Mouse (Mus musculus): Measurements from ENCODE around the gene Dlg1. TPM values are rescaled to one million over a fixed set of nuclear protein-coding genes. Genes with fewer than 3 reads are reported as not detected.
A peak's percentile ranks its signal among the peaks of the same experiment; 100 is the strongest.

Gene Dlg1
- polyA plus RNA-seq (2015; fragmentation: Nextera tagmentation; extraction: Ambion mirVana): 30.8 and 32.1 TPM in 2 replicates

DNA sequence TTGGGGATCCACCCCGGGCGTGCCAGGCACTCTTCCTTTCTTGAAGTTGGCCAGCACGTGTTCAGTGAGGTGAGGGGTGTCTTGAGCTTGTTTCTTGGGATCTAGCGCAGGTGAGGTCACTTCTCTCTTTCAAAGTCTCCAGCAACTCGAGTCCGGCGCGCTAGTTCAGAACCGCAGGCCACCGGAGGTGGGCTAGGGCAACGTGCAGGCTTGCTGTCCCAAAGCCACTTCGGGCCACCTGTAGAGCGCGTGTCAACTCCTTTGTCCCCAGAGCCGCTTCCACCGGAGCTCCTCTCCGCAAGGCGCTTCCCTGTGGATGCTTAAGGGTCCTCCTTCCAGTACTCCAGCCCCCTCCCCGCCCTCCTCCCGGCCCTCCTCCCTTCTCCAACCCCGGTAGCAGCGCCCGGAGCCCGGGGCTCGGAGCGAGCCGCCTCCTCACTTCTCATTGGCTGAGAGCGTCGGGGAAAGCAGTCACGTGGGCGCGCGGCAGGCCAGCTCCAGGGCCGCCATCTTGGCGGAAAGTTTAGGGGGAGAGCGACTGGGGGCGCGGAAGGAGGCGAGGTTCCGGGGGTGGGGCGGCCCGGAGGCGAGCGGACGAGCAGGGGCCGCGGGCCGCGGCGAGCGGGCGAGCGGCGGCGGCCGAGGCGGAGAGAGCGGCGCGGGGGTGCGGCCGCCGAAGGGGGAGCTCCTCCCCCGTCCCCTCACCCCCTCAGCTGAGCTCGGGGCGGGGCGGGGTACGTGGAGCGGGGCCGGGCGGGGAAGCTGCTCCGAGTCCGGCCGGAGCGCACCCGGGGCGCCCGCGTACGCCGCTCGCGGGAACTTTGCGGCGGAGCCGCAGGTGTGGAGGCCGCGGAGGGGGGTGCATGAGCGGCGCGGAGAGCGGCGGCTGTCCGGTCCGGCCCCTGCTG is at the start of gene Dlg1:
Dlg1 (plus strand) TSS at position 65 of the 908 bp plus-strand sequence.
- Histone ChIP-seq H3K27ac (replicated peaks) (peak within 1 kb of the TSS; percentile 98), H3K9me3 (replicated peaks) (no peaks in the 10 kb centered on the region), H3K36me3 (no peaks in the 10 kb centered on the region; the same call in 1 of the 2 replicates), H3K9ac (peak within 1 kb of the TSS; percentile 97), H3K4me3 (replicated peaks) (peak within 1 kb of the TSS; percentile 95), H3K4me2 (replicated peaks) (peak within 1 kb of the TSS; percentile 88), H3K4me1 (peaks cover 21% of the 10 kb centered on the region), H3K27me3 (no peaks in the 10 kb centered on the region)
- WGBS: under 1% methylated on average over 86 of the region's 95 CpGs
- ATAC-seq (ENCODE audit: insufficient number of reproducible peaks, low FRiP score, low TSS enrichment, low read depth): peak; percentile 97

DNA sequence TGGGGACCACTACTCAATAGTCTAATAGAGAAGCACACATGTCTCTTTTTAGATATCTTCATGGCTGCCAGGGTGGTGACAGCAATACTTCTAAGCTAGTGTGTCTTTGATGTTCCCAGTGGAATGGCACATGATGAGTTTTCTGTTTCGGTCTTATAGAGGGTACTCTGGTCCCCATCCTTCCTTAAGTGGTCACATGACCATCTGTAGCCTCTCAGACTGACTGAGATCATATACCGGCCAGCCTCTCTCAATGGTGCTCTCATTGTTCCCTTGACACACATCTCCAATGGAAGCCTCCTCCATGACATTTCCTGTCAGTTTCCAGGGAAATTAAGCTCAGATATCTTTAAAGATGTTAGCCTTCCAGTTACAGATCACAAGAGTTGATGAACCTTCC is 46.9 kb upstream of the Dlg1 start:
- H3K4me1 ChIP-seq: peaks cover 32% of the 10 kb centered on the region
- H3K27me3 ChIP-seq: no peaks in the 10 kb centered on the region
- no peak for ATAC-seq (ENCODE audit: insufficient number of reproducible peaks, low FRiP score, low TSS enrichment, low read depth)
- no peak overlapping the region for H3K9ac ChIP-seq
- no peak overlapping the region for H3K4me2 ChIP-seq (replicated peaks)
- 75% methylated on average over 2 of the region's 2 CpGs for WGBS
- H3K4me3 ChIP-seq (replicated peaks): no peak overlapping the region
- H3K9me3 ChIP-seq (replicated peaks): no peaks in the 10 kb centered on the region
- no peak overlapping the region for H3K27ac ChIP-seq (replicated peaks)
- H3K36me3 ChIP-seq: no peaks in the 10 kb centered on the region

DNA sequence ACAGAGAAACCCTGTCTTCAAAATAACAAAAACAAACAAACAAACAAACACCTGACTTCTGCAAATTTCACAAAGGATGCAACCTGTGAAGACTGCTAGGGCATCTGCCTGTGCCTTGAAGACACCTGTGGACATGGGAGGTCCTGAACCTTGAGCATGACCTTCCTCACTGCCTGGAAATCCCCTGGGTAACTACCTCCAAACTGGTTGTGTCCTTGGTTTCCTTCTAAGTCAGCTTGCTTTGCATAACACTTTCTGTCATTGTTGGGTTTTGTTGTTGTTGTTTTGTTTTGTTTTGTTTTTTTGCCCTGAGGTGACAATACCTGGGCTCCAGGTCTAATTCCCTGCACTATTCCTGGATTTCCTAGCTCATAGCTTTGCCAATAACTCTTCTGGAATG is 46.1 kb upstream of the Dlg1 start:
- Histone ChIP-seq H3K4me2 (replicated peaks) (no peak overlapping the region), H3K9ac (no peak overlapping the region), H3K36me3 (no peaks in the 10 kb centered on the region), H3K27ac (replicated peaks) (peak overlapping the region; percentile 80; the same call in 1 of the 2 replicates), H3K27me3 (no peaks in the 10 kb centered on the region), H3K9me3 (replicated peaks) (no peaks in the 10 kb centered on the region), H3K4me1 (peaks cover 32% of the 10 kb centered on the region), H3K4me3 (replicated peaks) (no peak overlapping the region)
- ATAC-seq (ENCODE audit: insufficient number of reproducible peaks, low FRiP score, low TSS enrichment, low read depth): no peak

DNA sequence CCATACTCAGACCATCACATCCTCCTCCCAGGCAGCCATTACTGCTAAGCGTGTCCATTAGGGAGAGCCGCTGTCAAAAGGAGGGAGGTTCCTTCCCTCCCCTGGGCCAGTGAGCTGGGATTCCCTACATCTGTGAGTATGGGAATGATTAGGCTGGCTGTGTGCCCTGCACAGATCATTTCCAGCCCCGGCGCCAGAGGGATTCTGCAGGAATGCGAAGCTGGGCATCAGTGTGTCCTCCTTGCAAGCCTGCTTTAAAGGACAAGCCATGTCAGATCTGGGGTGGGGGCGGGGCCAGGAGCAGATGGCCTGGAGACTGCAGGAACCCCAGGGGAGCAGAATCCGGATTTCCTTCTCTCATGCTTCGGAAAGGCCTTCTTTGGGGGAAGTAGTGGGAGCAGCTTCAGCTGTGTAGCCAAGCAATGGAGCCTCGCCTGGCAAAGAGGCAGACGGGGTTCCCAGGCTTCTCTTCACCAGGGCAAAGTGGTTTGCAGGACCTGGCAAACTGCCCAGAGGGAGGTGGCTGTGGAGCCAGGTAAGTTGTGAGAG is 45.3 kb upstream of the Dlg1 start:
- Histone ChIP-seq H3K27ac (replicated peaks) (peak overlapping the region; percentile 80), H3K4me2 (replicated peaks) (peak overlapping the region; percentile 44)

DNA sequence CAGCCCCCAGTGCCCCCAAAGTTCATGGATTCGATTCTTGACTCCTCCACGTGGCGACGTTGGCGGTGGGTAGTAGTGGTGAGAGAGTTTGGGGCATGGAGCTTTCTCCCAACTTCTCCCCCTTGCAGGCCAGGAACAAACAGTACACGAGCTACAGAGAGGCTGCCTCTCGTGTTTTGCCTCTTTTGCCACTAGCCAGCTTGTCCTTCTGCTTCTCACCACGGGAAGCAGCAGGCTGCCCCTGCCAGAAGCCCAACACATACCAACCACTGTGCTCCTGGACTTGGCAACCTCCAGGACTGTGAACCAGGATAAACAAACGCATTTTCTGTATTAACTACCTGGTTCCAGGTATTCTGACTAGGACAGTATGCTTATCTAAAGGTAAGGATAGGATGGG is 44.6 kb upstream of the Dlg1 start:
- Histone ChIP-seq H3K4me1 (peaks cover 32% of the 10 kb centered on the region), H3K9ac (0 out of 2 replicates have a peak overlapping the region, but pooled peaks have one; percentile 18), H3K4me3 (replicated peaks) (peak overlapping the region; percentile 27), H3K36me3 (no peaks in the 10 kb centered on the region), H3K27ac (replicated peaks) (peak overlapping the region; percentile 80), H3K9me3 (replicated peaks) (no peaks in the 10 kb centered on the region), H3K27me3 (no peaks in the 10 kb centered on the region), H3K4me2 (replicated peaks) (peak overlapping the region; percentile 44)
- 34% methylated on average over 9 of the region's 9 CpGs for WGBS
- ATAC-seq (ENCODE audit: insufficient number of reproducible peaks, low FRiP score, low TSS enrichment, low read depth): peak; percentile 9; the same call in 1 of the 2 replicates

More for the DNA sequence above, 45.3 kb upstream of the Dlg1 start:
- Histone ChIP-seq H3K36me3 (no peaks in the 10 kb centered on the region), H3K4me3 (replicated peaks) (peak overlapping the region; percentile 27), H3K4me1 (peaks cover 32% of the 10 kb centered on the region), H3K9ac (no peak overlapping the region), H3K27me3 (no peaks in the 10 kb centered on the region), H3K9me3 (replicated peaks) (no peaks in the 10 kb centered on the region)
- 4% methylated on average over 10 of the region's 10 CpGs for WGBS
- peak; percentile 90 for ATAC-seq (ENCODE audit: insufficient number of reproducible peaks, low FRiP score, low TSS enrichment, low read depth)

DNA sequence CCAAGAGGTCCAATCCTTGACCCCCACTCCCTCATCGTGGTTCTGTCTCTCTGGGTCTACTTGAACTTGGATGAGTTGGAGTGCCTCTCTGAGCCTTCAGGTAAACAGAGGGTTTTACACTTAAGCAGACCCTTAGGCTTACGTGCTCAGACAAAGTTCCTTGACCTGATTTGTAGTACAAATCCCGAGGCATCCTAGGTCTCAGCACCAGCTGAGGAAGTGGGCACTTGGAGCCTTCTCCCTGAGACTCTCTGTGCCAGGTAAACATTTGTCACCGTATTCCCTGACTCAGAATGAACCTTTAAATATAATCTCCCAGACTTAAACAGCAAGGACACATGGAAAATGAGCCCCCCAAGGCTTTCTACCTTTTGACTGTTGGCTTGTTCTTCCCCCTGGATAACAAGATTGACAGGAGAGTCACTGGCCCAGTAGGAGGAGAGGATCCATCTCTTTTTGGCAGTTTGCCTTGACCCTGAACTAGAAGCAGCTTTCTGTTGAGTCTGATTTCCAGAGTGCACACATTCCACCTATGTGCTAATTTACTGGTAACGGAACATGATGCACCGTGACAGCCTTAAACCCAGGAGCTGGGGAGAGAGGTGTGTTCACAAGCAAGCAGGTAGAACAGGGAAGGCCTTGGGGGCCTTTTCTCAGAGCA is 43.4 kb upstream of the Dlg1 start:
- no peaks in the 10 kb centered on the region for H3K36me3 ChIP-seq
- H3K4me1 ChIP-seq: peaks cover 32% of the 10 kb centered on the region
- H3K4me3 ChIP-seq (replicated peaks): no peak overlapping the region
- H3K9ac ChIP-seq: no peak overlapping the region
- no peaks in the 10 kb centered on the region for H3K9me3 ChIP-seq (replicated peaks)
- WGBS: 48% methylated on average over 6 of the region's 6 CpGs
- 0 out of 2 replicates have a peak overlapping the region, but pooled peaks have one; percentile 6 for H3K4me2 ChIP-seq (replicated peaks)
- no peaks in the 10 kb centered on the region for H3K27me3 ChIP-seq
- no peak overlapping the region; the same call in 1 of the 2 replicates for H3K27ac ChIP-seq (replicated peaks)
- no peak for ATAC-seq (ENCODE audit: insufficient number of reproducible peaks, low FRiP score, low TSS enrichment, low read depth)

DNA sequence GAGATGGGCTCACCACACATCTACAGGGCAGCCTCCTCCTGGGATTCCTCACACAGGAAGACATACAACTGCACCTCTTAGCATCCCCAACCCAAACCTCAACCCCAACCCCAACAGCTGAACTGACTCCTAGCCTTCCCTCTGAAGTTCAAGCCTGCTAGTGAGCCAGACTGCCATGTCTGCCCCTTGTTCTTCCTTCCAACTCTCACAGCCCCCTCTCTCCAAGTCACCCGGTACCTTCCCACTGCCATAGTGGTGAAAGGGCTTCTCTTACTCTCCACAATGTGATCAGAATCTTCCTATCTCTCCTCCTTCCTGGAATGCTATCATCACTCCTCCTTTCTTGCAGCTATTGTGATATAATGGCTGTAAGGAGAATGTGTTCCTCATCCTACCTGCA is 40.9 kb upstream of the Dlg1 start:
- Histone ChIP-seq H3K36me3 (no peaks in the 10 kb centered on the region), H3K4me1 (peaks cover 29% of the 10 kb centered on the region), H3K9ac (no peak overlapping the region), H3K9me3 (replicated peaks) (no peaks in the 10 kb centered on the region), H3K27ac (replicated peaks) (no peak overlapping the region), H3K4me2 (replicated peaks) (no peak overlapping the region), H3K27me3 (no peaks in the 10 kb centered on the region), H3K4me3 (replicated peaks) (no peak overlapping the region)
- WGBS: 90% methylated on average over 1 of the region's 1 CpGs
- no peak for ATAC-seq (ENCODE audit: insufficient number of reproducible peaks, low FRiP score, low TSS enrichment, low read depth)

DNA sequence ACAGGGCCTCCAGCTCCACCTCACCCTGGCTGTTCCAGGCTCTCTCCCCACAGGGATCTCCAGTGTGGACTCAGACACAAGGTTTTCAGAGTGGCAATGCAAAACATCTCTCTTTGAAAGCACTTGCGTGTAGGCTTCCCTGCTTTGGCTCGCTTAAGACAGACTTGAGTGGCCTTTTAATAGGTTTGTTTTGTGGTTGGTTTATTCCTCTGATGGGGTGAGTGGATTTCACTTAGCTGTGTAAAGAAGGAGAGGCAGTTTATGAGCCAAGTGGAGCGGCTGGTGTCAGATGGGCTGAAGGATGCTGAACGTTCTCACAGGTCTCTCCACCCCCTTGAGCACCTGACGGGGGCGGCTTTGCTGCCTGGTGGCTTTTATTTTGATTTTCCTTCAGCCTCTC is 40.1 kb upstream of the Dlg1 start:
- Histone ChIP-seq H3K4me1 (peaks cover 21% of the 10 kb centered on the region), H3K4me3 (replicated peaks) (no peak overlapping the region), H3K27me3 (no peaks in the 10 kb centered on the region), H3K36me3 (no peaks in the 10 kb centered on the region), H3K4me2 (replicated peaks) (no peak overlapping the region), H3K9me3 (replicated peaks) (no peaks in the 10 kb centered on the region), H3K9ac (no peak overlapping the region), H3K27ac (replicated peaks) (no peak overlapping the region)
- 79% methylated on average over 6 of the region's 6 CpGs for WGBS
- no peak for ATAC-seq (ENCODE audit: insufficient number of reproducible peaks, low FRiP score, low TSS enrichment, low read depth)

DNA sequence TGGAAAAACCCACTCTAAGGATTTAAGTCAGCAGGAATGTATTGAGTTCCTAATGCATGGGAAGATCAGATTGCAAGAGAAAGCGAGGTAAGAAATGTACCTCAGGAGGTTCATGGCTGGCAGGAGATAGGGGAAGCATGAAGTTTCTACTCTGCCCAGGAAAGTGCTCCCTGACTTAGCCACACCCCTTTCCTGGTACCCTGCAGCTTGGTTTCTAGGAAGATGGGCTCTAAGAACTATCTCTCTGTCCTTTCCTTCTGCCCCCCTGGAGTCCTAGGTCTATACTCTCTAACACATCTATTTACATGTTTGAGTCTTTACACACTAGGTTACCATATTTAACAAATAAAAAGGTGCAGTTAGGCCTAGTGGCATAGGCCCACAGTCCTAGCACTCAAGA is 38.5 kb upstream of the Dlg1 start:
- Histone ChIP-seq H3K36me3 (no peaks in the 10 kb centered on the region), H3K4me1 (peaks cover 6% of the 10 kb centered on the region), H3K9ac (no peak overlapping the region), H3K9me3 (replicated peaks) (no peaks in the 10 kb centered on the region), H3K4me2 (replicated peaks) (no peak overlapping the region), H3K4me3 (replicated peaks) (no peak overlapping the region), H3K27me3 (no peaks in the 10 kb centered on the region), H3K27ac (replicated peaks) (no peak overlapping the region)
- 55% methylated on average over 1 of the region's 1 CpGs for WGBS
- ATAC-seq (ENCODE audit: insufficient number of reproducible peaks, low FRiP score, low TSS enrichment, low read depth): no peak

DNA sequence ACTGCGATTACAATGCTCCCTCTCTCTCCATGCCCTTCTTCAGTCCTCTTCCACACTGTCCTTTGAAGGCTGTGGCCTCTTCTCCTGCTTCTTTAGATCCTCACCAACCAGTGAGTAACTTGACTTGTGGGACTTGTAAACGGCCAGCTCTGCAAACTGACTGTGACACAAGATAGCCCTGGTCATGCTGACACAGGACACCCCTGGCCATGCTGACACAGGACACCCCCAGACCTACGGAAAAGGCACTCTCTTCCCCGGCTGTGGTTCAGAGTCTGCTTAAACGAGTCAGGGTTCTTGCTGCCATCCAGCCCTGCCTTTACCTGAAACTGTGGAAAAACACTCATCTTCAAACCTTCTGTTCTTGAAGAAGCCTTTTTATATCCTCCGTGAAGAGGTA is 36.9 kb upstream of the Dlg1 start:
- Histone ChIP-seq H3K27me3 (no peaks in the 10 kb centered on the region), H3K36me3 (no peaks in the 10 kb centered on the region), H3K9me3 (replicated peaks) (no peaks in the 10 kb centered on the region), H3K4me2 (replicated peaks) (no peak overlapping the region), H3K4me1 (0 out of 2 replicates have a peak, but pooled peaks cover 4% of the 10 kb centered on the region), H3K9ac (no peak overlapping the region), H3K27ac (replicated peaks) (no peak overlapping the region), H3K4me3 (replicated peaks) (no peak overlapping the region)
- ATAC-seq (ENCODE audit: insufficient number of reproducible peaks, low FRiP score, low TSS enrichment, low read depth): no peak
- 75% methylated on average over 6 of the region's 6 CpGs for WGBS

DNA sequence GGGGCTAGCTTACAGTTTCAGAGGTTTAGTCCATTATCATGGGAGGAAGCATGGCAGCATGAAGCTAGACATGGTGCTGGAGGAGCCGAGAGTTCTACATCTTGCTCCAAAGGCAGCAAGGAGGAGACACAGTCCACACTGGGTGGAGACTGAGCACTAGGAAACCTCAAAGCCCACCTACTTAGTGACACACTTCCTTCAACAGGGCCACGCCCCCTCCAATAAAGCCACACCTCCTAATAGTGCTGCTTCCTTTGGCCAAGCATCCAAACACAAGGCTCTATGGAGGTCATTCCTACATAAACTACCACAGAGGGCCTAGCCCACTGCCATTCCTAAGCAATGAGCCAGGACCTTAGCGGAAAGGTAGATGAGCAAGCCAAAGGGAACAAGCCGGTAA is 32.9 kb upstream of the Dlg1 start:
- Histone ChIP-seq H3K4me2 (replicated peaks) (no peak overlapping the region), H3K9ac (no peak overlapping the region), H3K4me1 (0 out of 2 replicates have a peak, but pooled peaks cover 4% of the 10 kb centered on the region), H3K4me3 (replicated peaks) (no peak overlapping the region), H3K27ac (replicated peaks) (no peak overlapping the region), H3K27me3 (no peaks in the 10 kb centered on the region), H3K36me3 (no peaks in the 10 kb centered on the region), H3K9me3 (replicated peaks) (no peaks in the 10 kb centered on the region)
- 96% methylated on average over 4 of the region's 4 CpGs for WGBS
- peak; percentile 19; the same call in 1 of the 2 replicates for ATAC-seq (ENCODE audit: insufficient number of reproducible peaks, low FRiP score, low TSS enrichment, low read depth)
